Mouse (Mus musculus) heart, embryonic 16.5 days (tissue): ENCODE data around the gene Homer3. TPM values are rescaled to one million over a fixed set of nuclear protein-coding genes. Genes with fewer than 3 reads are reported as not detected.
A peak's percentile ranks its signal among the peaks of the same experiment; 100 is the strongest.

Experiments
- ATAC-seq: fragments of 200-750 bp; cut with Nextera tagmentation; replicated peaks from 2 replicates; pipeline ENCODE4 v1.8.0; 2017; ENCODE audit warnings: moderate number of reproducible peaks; ENCODE audit not compliant: insufficient read depth, low FRiP score; ENCODE audit errors: extremely low read depth
- H3K27ac ChIP-seq: fragments of 300-500 bp; sonication (generic); 2 replicates; pipeline ENCODE4 v1.5.1; 2014; ENCODE audit warnings: mild to moderate bottlenecking, low read length, control low read depth, moderate library complexity
- H3K27me3 ChIP-seq: fragments of 300-500 bp; sonication (generic); 2 replicates; pipeline ENCODE4 v1.6.1; 2014; ENCODE audit warnings: low read length, mixed read lengths; ENCODE audit not compliant: control insufficient read depth, insufficient read depth
- H3K36me3 ChIP-seq: fragments of 300-500 bp; sonication (generic); 2 replicates; pipeline ENCODE4 v1.6.1; 2014; ENCODE audit not compliant: control insufficient read depth, insufficient read depth
- H3K4me1 ChIP-seq: fragments of 300-500 bp; sonication (generic); 2 replicates; pipeline ENCODE4 v1.6.1; 2014; ENCODE audit warnings: low read length, mixed read lengths; ENCODE audit not compliant: control insufficient read depth, insufficient read depth
- H3K4me2 ChIP-seq: fragments of 300-500 bp; sonication (generic); 2 replicates; pipeline ENCODE4 v1.6.1; 2014; ENCODE audit warnings: low read depth, mild to moderate bottlenecking, control low read depth, low read length
- H3K4me3 ChIP-seq: fragments of 300-500 bp; sonication (generic); 2 replicates; pipeline ENCODE4 v1.5.1; 2014; ENCODE audit warnings: mild to moderate bottlenecking, control low read depth, low read length
- H3K9ac ChIP-seq: fragments of 300-500 bp; sonication (generic); 2 replicates; pipeline ENCODE4 v1.6.1; 2014; ENCODE audit warnings: low read length, control low read depth
- H3K9me3 ChIP-seq: fragments of 300-500 bp; sonication (generic); replicated peaks from 2 replicates; pipeline ENCODE4 v1.6.1; 2016; ENCODE audit warnings: low read length; ENCODE audit not compliant: control insufficient read depth
- WGBS: fragments of 180-500 bp; shearing (Covaris S2); extraction: QIAGEN DNeasy Blood & Tissue Kit; methylation state at CpG from one replicate; pipeline ENCODE4 v1.1.7; 2014; 5-methylcytosine and 5-hydroxymethylcytosine counted together
- polyA plus RNA-seq: library from polyadenylated mRNA; unstranded; fragments of >200 nt; fragmentation: Nextera tagmentation; extraction: Ambion mirVana; gene quantifications from 2 replicates; pipeline ENCODE4 v1.2.1, GENCODE M21; 2015

Homer3 gene
- polyA plus RNA-seq, 1 experiment from 2014 or later: 26.6 TPM

DNA sequence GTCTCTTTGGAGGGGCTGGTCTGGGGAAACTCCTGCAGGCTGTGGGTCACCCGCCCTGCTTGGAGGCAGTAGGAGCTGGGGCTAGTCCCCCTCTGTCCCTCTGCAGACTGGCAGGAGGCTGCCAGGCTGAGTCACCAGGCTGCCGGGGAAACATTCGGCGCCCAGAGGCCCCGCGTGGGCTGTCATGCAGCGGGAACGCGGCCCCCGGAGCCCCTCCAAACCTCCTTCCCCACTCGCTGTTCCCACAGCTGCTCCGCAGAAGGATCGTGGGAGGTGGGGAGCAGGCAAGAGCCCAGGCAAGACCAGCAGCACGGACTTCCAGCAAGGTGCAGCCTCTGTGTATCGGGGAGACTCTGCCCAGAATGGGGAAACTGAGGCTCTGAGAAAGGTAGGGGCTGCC is 4.5 kb upstream of the Homer3 start:
- 57% methylated on average over 15 of the region's 15 CpGs for WGBS
- Histone ChIP-seq H3K9me3 (no peaks in the 10 kb centered on the region), H3K9ac (peak overlapping the region; percentile 3; the same call in 1 of the 2 replicates), H3K27me3 (no peaks in the 10 kb centered on the region), H3K27ac (no peak overlapping the region), H3K36me3 (no peaks in the 10 kb centered on the region), H3K4me2 (no peak overlapping the region), H3K4me1 (peaks cover 24% of the 10 kb centered on the region), H3K4me3 (no peak overlapping the region)
- ATAC-seq: no peak

GRCm38 (mm10) chr8:70279266-70279665 is 3.4 kb upstream of the Homer3 start:
- Histone ChIP-seq H3K36me3 (no peaks in the 10 kb centered on the region), H3K27me3 (no peaks in the 10 kb centered on the region), H3K4me1 (peaks cover 24% of the 10 kb centered on the region), H3K9ac (peak overlapping the region; percentile 60), H3K4me3 (no peak overlapping the region), H3K4me2 (peak overlapping the region; percentile 5; the same call in 1 of the 2 replicates), H3K27ac (peak overlapping the region; percentile 69), H3K9me3 (no peaks in the 10 kb centered on the region)
- ATAC-seq: no peak
- 30% methylated on average over 8 of the region's 8 CpGs for WGBS

- Histone ChIP-seq H3K27me3 (no peaks in the 10 kb centered on the region), H3K4me3 (no peak overlapping the region), H3K4me1 (peaks cover 24% of the 10 kb centered on the region), H3K9ac (no peak overlapping the region), H3K27ac (peak overlapping the region; percentile 78), H3K36me3 (peaks cover 10% of the 10 kb centered on the region), H3K9me3 (no peaks in the 10 kb centered on the region), H3K4me2 (no peak overlapping the region)
- ATAC-seq: no peak
- WGBS: 33% methylated on average over 3 of the region's 3 CpGs
Observed at GRCm38 (mm10) chr8:70281001-70281400, 1.6 kb upstream of the Homer3 start.

- H3K4me1 ChIP-seq: peaks cover 22% of the 10 kb centered on the region
- peak; percentile 31 for ATAC-seq
- peak overlapping the region; percentile 79 for H3K4me2 ChIP-seq
- H3K4me3 ChIP-seq: peak overlapping the region; percentile 82
- peaks cover 31% of the 10 kb centered on the region for H3K36me3 ChIP-seq
- 0 out of 2 replicates have a peak, but pooled peaks cover 5% of the 10 kb centered on the region for H3K9me3 ChIP-seq
- peak overlapping the region; percentile 79 for H3K27ac ChIP-seq
- WGBS: 2% methylated on average over 55 of the region's 55 CpGs
- no peaks in the 10 kb centered on the region for H3K27me3 ChIP-seq
- peak overlapping the region; percentile 97 for H3K9ac ChIP-seq
Observed at GRCm38 (mm10) chr8:70283136-70284077, 780 bp downstream of the Homer3 start.

DNA sequence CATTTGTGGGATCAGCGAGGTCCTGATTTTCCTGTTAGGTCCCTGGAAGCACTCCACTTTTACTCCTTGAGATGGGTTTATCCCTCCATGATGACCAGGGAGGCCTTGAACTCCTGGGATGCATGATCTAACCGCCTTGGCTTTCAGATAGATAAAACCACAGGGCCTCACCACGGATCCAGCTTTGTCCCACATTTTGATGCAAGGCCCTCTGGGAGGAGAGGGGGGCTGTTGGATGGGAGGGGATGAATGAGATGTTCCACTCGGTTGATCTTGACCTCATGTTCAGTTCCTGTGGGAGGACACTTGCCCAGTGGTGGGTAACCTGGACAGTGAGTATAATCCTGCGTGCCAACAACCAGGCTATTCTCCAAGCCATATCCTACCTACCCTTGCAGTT is 1.8 kb downstream of the Homer3 start:
- WGBS: 72% methylated on average over 5 of the region's 5 CpGs

DNA sequence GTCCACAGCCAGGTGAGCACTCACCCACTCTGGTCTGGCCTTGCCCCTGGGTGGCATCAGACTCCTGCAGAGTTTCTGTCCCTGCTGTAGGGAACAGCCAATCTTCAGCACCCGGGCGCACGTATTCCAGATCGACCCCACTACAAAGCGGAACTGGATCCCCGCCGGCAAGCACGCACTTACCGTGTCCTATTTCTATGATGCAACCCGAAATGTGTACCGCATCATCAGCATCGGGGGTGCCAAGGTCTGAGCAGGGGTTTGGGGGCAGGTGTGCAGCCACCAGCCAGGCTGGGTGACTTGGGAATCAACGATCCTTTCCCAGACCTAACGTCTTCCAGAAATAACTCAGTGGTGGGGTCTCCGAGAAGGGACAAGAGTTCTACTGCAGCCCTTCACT is 2.7 kb downstream of the Homer3 start:
- Histone ChIP-seq H3K36me3 (peaks cover 37% of the 10 kb centered on the region), H3K27me3 (no peaks in the 10 kb centered on the region), H3K4me1 (peaks cover 10% of the 10 kb centered on the region), H3K4me2 (no peak overlapping the region), H3K9ac (no peak overlapping the region), H3K27ac (no peak overlapping the region), H3K4me3 (no peak overlapping the region), H3K9me3 (0 out of 2 replicates have a peak, but pooled peaks cover 5% of the 10 kb centered on the region)
- 93% methylated on average over 15 of the region's 15 CpGs for WGBS
- ATAC-seq: no peak

More for the DNA sequence above, 1.8 kb downstream of the Homer3 start:
- H3K27ac ChIP-seq: no peak overlapping the region
- H3K9ac ChIP-seq: no peak overlapping the region
- ATAC-seq: no peak
- H3K4me3 ChIP-seq: no peak overlapping the region
- no peaks in the 10 kb centered on the region for H3K27me3 ChIP-seq
- peaks cover 13% of the 10 kb centered on the region for H3K4me1 ChIP-seq
- no peak overlapping the region for H3K4me2 ChIP-seq
- H3K9me3 ChIP-seq: 0 out of 2 replicates have a peak, but pooled peaks cover 5% of the 10 kb centered on the region
- H3K36me3 ChIP-seq: peaks cover 33% of the 10 kb centered on the region

DNA sequence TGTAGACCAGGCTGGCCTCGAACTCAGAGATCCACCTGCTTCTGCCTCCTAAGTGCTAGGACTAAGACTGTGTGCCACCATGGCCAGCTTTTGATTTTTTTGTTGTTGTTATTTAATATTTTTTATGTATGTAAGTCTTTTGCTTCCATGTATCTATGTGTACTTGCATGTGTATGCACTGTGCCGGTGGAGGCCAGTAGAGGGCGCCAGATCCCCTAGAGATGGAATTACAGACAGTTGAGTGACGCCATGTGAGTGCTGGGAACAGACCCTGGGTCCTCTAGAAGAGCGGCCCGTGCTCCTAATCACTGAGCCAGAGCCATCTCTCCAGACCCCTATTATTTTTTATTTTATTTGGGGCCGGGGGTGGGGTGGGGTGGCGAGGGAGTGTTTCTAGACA is 4.1 kb downstream of the Homer3 start:
- Histone ChIP-seq H3K4me3 (no peak overlapping the region), H3K27me3 (no peaks in the 10 kb centered on the region), H3K27ac (no peak overlapping the region), H3K9me3 (0 out of 2 replicates have a peak, but pooled peaks cover 5% of the 10 kb centered on the region), H3K9ac (no peak overlapping the region), H3K4me2 (no peak overlapping the region), H3K36me3 (peaks cover 49% of the 10 kb centered on the region), H3K4me1 (peaks cover 5% of the 10 kb centered on the region; the same call in 1 of the 2 replicates)
- WGBS: 85% methylated on average over 8 of the region's 8 CpGs
- ATAC-seq: no peak

- Histone ChIP-seq H3K9ac (no peak overlapping the region), H3K36me3 (peaks cover 56% of the 10 kb centered on the region), H3K4me2 (no peak overlapping the region), H3K27me3 (no peaks in the 10 kb centered on the region), H3K4me1 (no peaks in the 10 kb centered on the region), H3K4me3 (no peak overlapping the region), H3K9me3 (no peaks in the 10 kb centered on the region), H3K27ac (no peak overlapping the region)
- ATAC-seq: no peak
- WGBS: 60% methylated on average over 5 of the region's 5 CpGs
Observed at GRCm38 (mm10) chr8:70293988-70294405, 11.4 kb downstream of the Homer3 start.

GRCm38 (mm10) chr8:70300881-70301280 is 18.3 kb downstream of the Homer3 start:
- Histone ChIP-seq H3K27ac (no peak overlapping the region), H3K9me3 (no peaks in the 10 kb centered on the region), H3K4me1 (peaks cover 18% of the 10 kb centered on the region), H3K4me3 (no peak overlapping the region), H3K9ac (no peak overlapping the region), H3K4me2 (no peak overlapping the region), H3K36me3 (peaks cover 25% of the 10 kb centered on the region), H3K27me3 (no peaks in the 10 kb centered on the region)
- ATAC-seq: no peak
- WGBS: 77% methylated on average over 3 of the region's 3 CpGs
